Mouse (Mus musculus) liver, embryonic 16.5 days (tissue): Measurements from ENCODE around the gene Fam234a. TPM values are rescaled to one million over a fixed set of nuclear protein-coding genes. Genes with fewer than 3 reads are reported as not detected.
"Not testable (repeated sequence)": the region's sequence is repeated elsewhere in the genome, so short reads cannot be mapped to it uniquely, and the experiment has no call there.

Experiments
- ATAC-seq: fragments of 200-750 bp; cut with Nextera tagmentation; 2 replicates; pipeline ENCODE4 v1.8.0; 2017; ENCODE audit warnings: low read depth, mild to moderate bottlenecking, moderate number of reproducible peaks, moderate library complexity
- H3K27ac ChIP-seq: fragments of 300-500 bp; sonication (generic); 2 replicates; pipeline ENCODE4 v1.5.1; 2014; ENCODE audit warnings: mild to moderate bottlenecking, low read length
- H3K27me3 ChIP-seq: fragments of 300-500 bp; sonication (generic); 2 replicates; pipeline ENCODE4 v1.6.1; 2014; ENCODE audit warnings: low read depth, low read length, mixed read lengths; ENCODE audit not compliant: control insufficient read depth, insufficient read depth
- H3K36me3 ChIP-seq: fragments of 300-500 bp; sonication (generic); 2 replicates; pipeline ENCODE4 v1.6.1; 2014; ENCODE audit warnings: mild to moderate bottlenecking; ENCODE audit not compliant: control insufficient read depth, insufficient read depth
- H3K4me1 ChIP-seq: fragments of 300-500 bp; sonication (generic); 2 replicates; pipeline ENCODE4 v1.6.1; 2014; ENCODE audit warnings: low read depth, low read length, mixed read lengths; ENCODE audit not compliant: control insufficient read depth
- H3K4me2 ChIP-seq: fragments of 300-500 bp; sonication (generic); 2 replicates; pipeline ENCODE4 v1.6.1; 2014; ENCODE audit warnings: low read depth, low read length, mixed read lengths
- H3K4me3 ChIP-seq: fragments of 300-500 bp; sonication (generic); 2 replicates; pipeline ENCODE4 v1.5.1; 2014; ENCODE audit warnings: low read depth, mild to moderate bottlenecking, low read length
- H3K9ac ChIP-seq: fragments of 300-500 bp; sonication (generic); 2 replicates; pipeline ENCODE4 v1.6.1; 2014; ENCODE audit warnings: low read depth, low read length
- H3K9me3 ChIP-seq: fragments of 300-500 bp; sonication (generic); replicated peaks from 2 replicates; pipeline ENCODE4 v1.6.1; 2016; ENCODE audit warnings: low read length; ENCODE audit not compliant: control insufficient read depth
- WGBS: fragments of 180-500 bp; shearing (Covaris S2); extraction: QIAGEN DNeasy Blood & Tissue Kit; methylation state at CpG from one replicate; pipeline ENCODE4 v1.1.7; 2014; ENCODE audit not compliant: insufficient replicate concordance; 5-methylcytosine and 5-hydroxymethylcytosine counted together
- polyA plus RNA-seq: library from polyadenylated mRNA; unstranded; fragments of >200 nt; fragmentation: Nextera tagmentation; extraction: Ambion mirVana; gene quantifications from 2 replicates; pipeline ENCODE4 v1.2.1, GENCODE M21; 2015

Gene Fam234a
- polyA plus RNA-seq = 18.5 and 21.4 TPM in 2 replicates

DNA sequence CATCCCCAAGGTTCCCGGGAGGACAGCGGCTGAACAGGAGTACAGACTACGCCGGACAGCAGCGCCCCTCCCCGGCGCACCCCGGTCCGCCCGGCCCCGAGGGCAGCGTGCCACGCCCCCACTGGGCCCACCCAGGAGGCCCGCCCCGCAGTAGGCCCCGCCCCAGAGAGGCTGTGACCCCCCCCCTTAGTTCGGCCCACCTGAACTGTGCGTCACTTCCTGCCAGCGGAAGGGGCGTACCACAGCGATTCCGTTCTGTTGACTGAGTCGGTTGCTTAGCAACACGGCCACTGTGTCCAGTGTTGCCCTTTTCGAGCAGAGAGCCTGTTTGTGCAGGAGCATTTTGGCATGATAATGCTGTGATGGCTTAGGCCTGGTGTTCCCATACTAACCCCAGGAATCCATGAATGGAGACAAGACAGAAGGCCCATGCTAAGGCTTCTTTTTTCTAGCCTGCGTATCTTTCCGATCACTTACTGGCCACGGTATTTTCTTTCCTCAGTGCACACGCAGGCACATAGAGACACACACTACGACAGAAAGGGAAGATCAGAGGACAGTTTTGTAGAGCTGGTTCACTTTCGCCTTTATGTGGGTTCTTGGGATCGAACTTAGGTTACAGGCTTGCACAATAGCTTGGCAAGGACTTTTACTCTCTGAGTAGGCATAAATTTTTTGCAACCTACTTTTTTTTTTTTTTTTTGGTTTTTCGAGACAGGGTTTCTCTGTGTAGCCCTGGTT, at the start of gene Fam234a:
Gene Fam234a (minus strand): TSS at position 142 of the 741 bp plus-strand sequence.
- peak; percentile 95 for ATAC-seq
- peak within 1 kb of the TSS; percentile 70 for H3K4me3 ChIP-seq
- peaks cover 34% of the 10 kb centered on the region for H3K4me1 ChIP-seq
- no peaks in the 10 kb centered on the region for H3K27me3 ChIP-seq
- no peaks in the 10 kb centered on the region for H3K36me3 ChIP-seq
- 8% methylated on average over 29 of the region's 33 CpGs for WGBS
- peak within 1 kb of the TSS; percentile 85 for H3K4me2 ChIP-seq
- H3K9me3 ChIP-seq = no peaks in the 10 kb centered on the region
- H3K9ac ChIP-seq = peak within 1 kb of the TSS; percentile 64
- peak within 1 kb of the TSS; percentile 67 for H3K27ac ChIP-seq

DNA sequence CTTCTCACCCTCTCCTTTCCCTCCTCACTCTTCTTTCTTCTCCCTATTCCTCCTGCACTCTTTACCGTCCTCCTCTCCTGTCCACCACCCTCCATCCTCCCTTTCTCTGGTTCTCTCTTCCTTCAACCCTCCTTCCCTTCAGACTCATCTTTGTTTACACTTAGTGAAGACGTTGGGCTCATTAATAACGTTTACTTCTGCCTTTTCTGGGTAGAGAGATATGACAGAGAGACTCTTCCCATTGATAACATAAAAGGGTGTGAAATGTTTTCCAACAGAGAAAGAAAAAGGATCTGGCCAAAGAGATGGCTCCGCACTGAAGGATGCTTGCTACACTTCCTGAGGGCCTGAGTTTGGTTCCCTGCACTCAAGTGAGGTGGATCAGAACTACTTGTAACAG, 45.4 kb upstream of the Fam234a start:
- 61% methylated on average over 4 of the region's 4 CpGs for WGBS
- Histone ChIP-seq H3K27me3 (no peaks in the 10 kb centered on the region), H3K9ac (no peak overlapping the region), H3K4me1 (no peaks in the 10 kb centered on the region), H3K27ac (no peak overlapping the region), H3K9me3 (peaks cover 4% of the 10 kb centered on the region; the same call in 1 of the 2 replicates), H3K4me3 (no peak overlapping the region), H3K4me2 (no peak overlapping the region), H3K36me3 (peaks cover 9% of the 10 kb centered on the region)
- no peak for ATAC-seq

DNA sequence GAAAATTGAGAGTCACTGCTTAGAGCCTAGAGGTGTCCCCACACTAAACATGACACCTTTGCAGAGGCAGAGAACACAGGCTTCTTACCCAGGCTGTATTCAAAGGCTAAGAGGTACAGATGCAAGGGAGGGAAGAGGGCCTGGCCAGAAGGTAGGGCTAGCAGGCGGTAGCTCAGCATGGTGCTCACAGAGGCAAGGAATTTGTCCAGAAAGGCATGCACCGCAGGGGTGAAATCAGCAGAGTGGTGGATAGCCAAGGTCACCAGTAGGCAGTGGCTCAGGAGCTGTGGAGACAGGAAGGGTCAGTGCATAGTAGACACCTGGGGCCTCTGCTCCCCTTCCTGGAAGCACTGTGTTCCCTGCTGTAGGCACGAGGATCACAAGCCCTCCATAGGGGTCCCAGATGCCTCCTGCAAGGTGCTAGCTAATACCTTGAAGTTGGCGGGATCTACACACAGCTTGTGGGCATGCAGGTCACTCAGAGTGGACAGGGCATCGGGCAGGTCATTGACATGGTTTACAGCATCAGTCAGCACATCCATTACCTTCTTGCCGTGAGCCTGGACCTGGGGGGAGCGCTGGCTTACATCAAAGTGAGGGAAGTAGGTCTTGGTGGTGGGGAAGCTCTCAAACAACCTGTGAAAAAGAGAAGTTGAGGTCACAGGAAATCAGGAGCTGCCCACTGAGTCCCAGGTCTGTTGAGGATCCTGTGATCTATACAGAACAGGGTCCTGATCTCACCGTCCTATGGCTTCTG, 42.3 kb upstream of the Fam234a start:
- Histone ChIP-seq H3K9ac (no peak overlapping the region), H3K4me3 (no peak overlapping the region), H3K27me3 (no peaks in the 10 kb centered on the region), H3K4me2 (no peak overlapping the region), H3K9me3 (no peaks in the 10 kb centered on the region), H3K27ac (no peak overlapping the region), H3K4me1 (no peaks in the 10 kb centered on the region), H3K36me3 (peaks cover 34% of the 10 kb centered on the region)
- 72% methylated on average over 8 of the region's 8 CpGs for WGBS
- ATAC-seq = no peak

DNA sequence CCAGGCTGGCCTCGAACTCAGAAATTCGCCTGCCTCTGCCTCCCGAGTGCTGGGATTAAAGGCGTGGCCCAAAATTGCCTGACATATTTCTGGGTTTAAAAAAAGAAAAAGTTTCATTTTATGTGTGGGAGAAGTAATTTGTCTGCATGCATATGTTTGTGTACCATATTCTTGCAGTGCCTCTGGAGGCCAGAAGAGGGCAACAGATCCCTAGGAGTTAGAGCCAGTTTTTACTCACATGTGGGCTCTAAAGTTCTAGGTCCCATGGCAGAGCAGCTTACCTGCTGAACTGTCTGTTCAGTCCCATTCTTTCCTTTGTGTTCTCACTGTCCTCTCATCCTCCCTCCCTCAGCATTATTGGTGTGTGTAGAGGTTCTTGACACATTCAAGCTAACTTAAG, 32.7 kb upstream of the Fam234a start:
- Histone ChIP-seq H3K4me3 (no peak overlapping the region), H3K4me2 (no peak overlapping the region), H3K9ac (no peak overlapping the region), H3K9me3 (no peaks in the 10 kb centered on the region), H3K36me3 (peaks cover 45% of the 10 kb centered on the region), H3K4me1 (no peaks in the 10 kb centered on the region), H3K27ac (no peak overlapping the region), H3K27me3 (no peaks in the 10 kb centered on the region)
- no peak for ATAC-seq
- WGBS = 68% methylated on average over 4 of the region's 4 CpGs

DNA sequence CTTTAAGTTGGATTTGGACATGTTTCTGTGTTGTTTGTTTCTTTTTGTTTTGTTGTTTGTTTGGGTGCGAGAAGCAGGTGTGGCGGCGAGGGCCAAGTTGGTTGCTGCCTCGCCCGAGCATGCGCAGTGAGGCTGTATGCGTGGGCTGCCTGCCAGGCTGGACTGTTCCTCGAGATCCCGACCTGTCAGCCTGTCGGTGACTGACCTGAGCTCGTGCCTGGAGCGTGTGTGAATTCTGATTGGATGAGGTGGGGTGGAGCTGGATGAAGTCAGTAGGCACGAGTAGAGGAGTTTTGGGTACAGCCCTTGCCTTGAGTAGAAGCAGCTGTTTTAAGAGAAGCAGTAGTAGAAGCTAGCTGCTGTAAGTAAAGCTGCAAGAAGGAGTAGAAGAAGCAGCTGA, 31.9 kb upstream of the Fam234a start:
- H3K9me3 ChIP-seq = no peaks in the 10 kb centered on the region
- no peaks in the 10 kb centered on the region for H3K4me1 ChIP-seq
- H3K4me2 ChIP-seq = no peak overlapping the region
- no peaks in the 10 kb centered on the region for H3K27me3 ChIP-seq
- H3K4me3 ChIP-seq = no peak overlapping the region
- no peak overlapping the region for H3K27ac ChIP-seq
- peaks cover 47% of the 10 kb centered on the region for H3K36me3 ChIP-seq
- no peak overlapping the region for H3K9ac ChIP-seq
- WGBS = 79% methylated on average over 13 of the region's 13 CpGs
- no peak for ATAC-seq

DNA sequence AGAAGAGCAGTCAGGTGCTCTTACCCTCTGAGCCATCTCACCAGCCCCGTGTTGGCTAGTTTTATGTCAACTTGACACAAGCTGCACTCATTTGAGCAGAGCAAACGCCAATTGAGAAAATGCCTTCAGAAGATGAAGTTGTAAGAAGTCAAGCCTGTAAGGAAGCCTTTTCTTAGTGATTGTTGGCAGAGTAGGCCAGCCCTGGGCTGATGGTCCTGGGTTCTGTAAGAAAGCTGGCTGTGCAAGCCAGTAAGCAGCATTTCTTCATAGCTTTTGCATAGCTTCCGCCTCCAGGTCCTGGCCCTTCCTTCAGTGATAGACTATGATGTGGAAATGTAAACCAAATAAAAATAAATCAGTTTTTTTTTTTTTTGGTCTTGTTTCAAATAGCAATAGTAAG, 28.5 kb upstream of the Fam234a start:
- 71% methylated on average over 3 of the region's 3 CpGs for WGBS
- no peak overlapping the region for H3K9ac ChIP-seq
- H3K4me3 ChIP-seq = no peak overlapping the region
- H3K4me2 ChIP-seq = no peak overlapping the region
- peaks cover 27% of the 10 kb centered on the region for H3K36me3 ChIP-seq
- ATAC-seq = no peak
- H3K27me3 ChIP-seq = no peaks in the 10 kb centered on the region
- H3K27ac ChIP-seq = no peak overlapping the region
- H3K9me3 ChIP-seq = no peaks in the 10 kb centered on the region
- H3K4me1 ChIP-seq = no peaks in the 10 kb centered on the region

DNA sequence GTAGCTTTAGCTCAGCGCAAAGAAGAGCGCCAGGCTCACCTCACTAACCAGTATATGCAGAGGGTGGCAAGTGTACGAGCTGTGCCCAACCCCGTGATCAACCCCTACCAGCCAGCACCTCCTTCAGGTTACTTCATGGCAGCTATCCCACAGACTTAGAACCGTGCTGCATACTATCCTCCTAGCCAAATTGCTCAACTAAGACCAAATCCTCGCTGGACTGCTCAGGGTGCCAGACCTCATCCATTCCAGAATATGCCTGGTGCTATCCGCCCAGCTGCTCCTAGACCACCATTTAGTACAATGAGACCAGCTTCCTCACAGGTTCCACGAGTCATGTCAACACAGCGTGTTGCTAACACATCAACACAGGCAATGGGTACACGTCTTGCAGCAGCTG, 25.5 kb upstream of the Fam234a start:
- H3K27ac ChIP-seq, H3K9ac ChIP-seq, ATAC-seq, H3K27me3 ChIP-seq, H3K4me3 ChIP-seq, H3K9me3 ChIP-seq, H3K4me2 ChIP-seq, H3K4me1 ChIP-seq: not testable (repeated sequence)
- peaks cover 29% of the 10 kb centered on the region for H3K36me3 ChIP-seq
- 90% methylated on average over 10 of the region's 10 CpGs for WGBS

DNA sequence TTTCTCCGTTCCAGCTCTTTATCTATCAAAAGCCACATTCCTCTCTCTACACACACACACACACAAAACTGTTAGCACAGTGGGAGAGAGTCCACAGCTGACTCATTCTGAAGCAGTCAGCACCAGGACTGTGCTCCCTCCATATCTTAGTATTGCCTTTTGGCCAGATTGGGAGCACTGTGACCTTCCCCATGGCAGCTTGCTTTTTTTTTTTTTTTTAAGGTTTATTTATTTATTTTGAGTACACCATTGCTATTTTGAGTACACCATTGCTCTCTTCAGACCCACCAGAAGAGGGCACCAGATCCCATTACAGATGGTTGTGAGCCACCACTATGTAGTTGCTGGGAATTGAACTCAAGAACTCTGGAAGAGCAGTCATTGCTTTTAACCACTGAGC, 24.8 kb upstream of the Fam234a start:
- no peak for ATAC-seq
- 38% methylated on average over 1 of the region's 1 CpGs for WGBS
- peaks cover 33% of the 10 kb centered on the region for H3K36me3 ChIP-seq
- H3K9me3 ChIP-seq = no peaks in the 10 kb centered on the region
- H3K4me2 ChIP-seq = no peak overlapping the region
- H3K27ac ChIP-seq = no peak overlapping the region
- H3K4me1 ChIP-seq = peaks cover 6% of the 10 kb centered on the region
- no peak overlapping the region for H3K4me3 ChIP-seq
- no peaks in the 10 kb centered on the region for H3K27me3 ChIP-seq
- H3K9ac ChIP-seq = no peak overlapping the region

DNA sequence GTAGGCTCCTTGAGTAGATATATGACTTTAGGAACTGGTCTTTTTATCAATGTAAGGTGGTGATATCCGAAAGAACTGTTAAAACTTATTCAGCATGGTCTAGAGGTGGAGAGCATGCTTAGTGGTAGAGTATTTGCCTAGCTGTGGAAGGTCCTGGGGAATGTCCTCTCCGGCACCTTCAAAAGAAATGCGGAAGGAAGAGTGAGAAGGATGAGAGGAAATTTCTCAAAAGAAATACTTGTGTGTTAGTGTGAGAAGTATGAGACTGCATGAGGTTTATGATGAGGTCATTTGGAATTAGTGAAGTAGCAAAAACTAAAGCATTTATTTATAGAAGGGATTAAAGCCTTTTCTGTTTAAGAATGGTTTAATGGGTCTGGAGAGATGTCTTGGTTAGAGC, 18.3 kb upstream of the Fam234a start:
- Histone ChIP-seq H3K27me3 (no peaks in the 10 kb centered on the region), H3K36me3 (peaks cover 39% of the 10 kb centered on the region), H3K4me3 (no peak overlapping the region), H3K4me1 (peaks cover 6% of the 10 kb centered on the region), H3K4me2 (no peak overlapping the region), H3K27ac (no peak overlapping the region), H3K9me3 (no peaks in the 10 kb centered on the region), H3K9ac (no peak overlapping the region)
- 90% methylated on average over 3 of the region's 3 CpGs for WGBS
- ATAC-seq = no peak
